Mouse (Mus musculus): ENCODE data around the gene Rhox4b. TPM values are rescaled to one million over a fixed set of nuclear protein-coding genes. Genes with fewer than 3 reads are reported as not detected.
"Not testable (repeated sequence)": the region's sequence is repeated elsewhere in the genome, so short reads cannot be mapped to it uniquely, and the experiment has no call there.

Rhox4b gene
- not detected in 2 replicates for polyA plus RNA-seq (2015; fragmentation: Nextera tagmentation; extraction: Ambion mirVana)

GRCm38 (mm10) chrX:37432194-37432593 lies at the start of gene Rhox4b:
Rhox4b (plus strand) TSS chrX:37432494.
- not testable (repeated sequence) for H3K4me3 ChIP-seq (ENCODE audit: low read depth, low read length); H3K9ac ChIP-seq (replicated peaks; ENCODE audit: low read depth); DNase-seq (ENCODE audit: low spot score); ATAC-seq; H3K4me1 ChIP-seq (ENCODE audit: insufficient read depth, low read depth, low read length); H3K27me3 ChIP-seq (replicated peaks; ENCODE audit: insufficient read depth, low read length); H3K9me3 ChIP-seq (ENCODE audit: low read length); H3K36me3 ChIP-seq (ENCODE audit: insufficient read depth, low read length); H3K4me2 ChIP-seq (replicated peaks; ENCODE audit: low read depth, low read length); H3K27ac ChIP-seq (ENCODE audit: low read length)
- WGBS = 77% methylated on average over 14 of the region's 15 CpGs

- H3K27me3 ChIP-seq (replicated peaks; ENCODE audit: insufficient read depth, low read length); H3K4me3 ChIP-seq (ENCODE audit: low read depth, low read length); H3K4me1 ChIP-seq (ENCODE audit: insufficient read depth, low read depth, low read length); H3K9ac ChIP-seq (replicated peaks; ENCODE audit: low read depth); H3K9me3 ChIP-seq (ENCODE audit: low read length); H3K4me2 ChIP-seq (replicated peaks; ENCODE audit: low read depth, low read length); H3K27ac ChIP-seq (ENCODE audit: low read length); DNase-seq (ENCODE audit: low spot score); ATAC-seq; H3K36me3 ChIP-seq (ENCODE audit: insufficient read depth, low read length): not testable (repeated sequence)
- WGBS = 97% methylated on average over 6 of the region's 16 CpGs
These were observed 41.7 kb upstream of the Rhox4b start, which contains the start of gene Rhox4a2 for GRCm38 (mm10) chrX:37390548-37390947. Rhox4a2 (plus strand) TSS chrX:37390848.

GRCm38 (mm10) chrX:37411767-37412166 lies 20.5 kb upstream of the Rhox4b start, which contains the start of gene Rhox2b:
Rhox2b (plus strand) TSS chrX:37412067.
- WGBS = no CpG with 5 or more reads among the region's 9 CpGs
- H3K4me2 ChIP-seq (replicated peaks; ENCODE audit: low read depth, low read length); H3K27ac ChIP-seq (ENCODE audit: low read length); H3K9ac ChIP-seq (replicated peaks; ENCODE audit: low read depth); H3K4me1 ChIP-seq (ENCODE audit: insufficient read depth, low read depth, low read length); H3K9me3 ChIP-seq (ENCODE audit: low read length); H3K36me3 ChIP-seq (ENCODE audit: insufficient read depth, low read length); ATAC-seq; H3K4me3 ChIP-seq (ENCODE audit: low read depth, low read length); H3K27me3 ChIP-seq (replicated peaks; ENCODE audit: insufficient read depth, low read length); DNase-seq (ENCODE audit: low spot score): not testable (repeated sequence)

GRCm38 (mm10) chrX:37453380-37453779 lies 21.1 kb downstream of the Rhox4b start, which contains the start of gene Rhox2c:
Rhox2c (plus strand) TSS chrX:37453680.
- H3K4me2 ChIP-seq (replicated peaks; ENCODE audit: low read depth, low read length); H3K4me3 ChIP-seq (ENCODE audit: low read depth, low read length); H3K27me3 ChIP-seq (replicated peaks; ENCODE audit: insufficient read depth, low read length); H3K4me1 ChIP-seq (ENCODE audit: insufficient read depth, low read depth, low read length); H3K27ac ChIP-seq (ENCODE audit: low read length); H3K9me3 ChIP-seq (ENCODE audit: low read length); H3K36me3 ChIP-seq (ENCODE audit: insufficient read depth, low read length); H3K9ac ChIP-seq (replicated peaks; ENCODE audit: low read depth); DNase-seq (ENCODE audit: low spot score); ATAC-seq: not testable (repeated sequence)
- 100% methylated on average over 4 of the region's 10 CpGs for whole genome bisulfite sequencing

- not testable (repeated sequence) for H3K4me1 ChIP-seq (ENCODE audit: insufficient read depth, low read depth, low read length); H3K9ac ChIP-seq (replicated peaks; ENCODE audit: low read depth); ATAC-seq; DNase-seq (ENCODE audit: low spot score); H3K9me3 ChIP-seq (ENCODE audit: low read length); H3K4me3 ChIP-seq (ENCODE audit: low read depth, low read length); H3K36me3 ChIP-seq (ENCODE audit: insufficient read depth, low read length); H3K4me2 ChIP-seq (replicated peaks; ENCODE audit: low read depth, low read length); H3K27ac ChIP-seq (ENCODE audit: low read length); H3K27me3 ChIP-seq (replicated peaks; ENCODE audit: insufficient read depth, low read length)
- WGBS = 88% methylated on average over 3 of the region's 4 CpGs
These were observed 26.0 kb downstream of the Rhox4b start, which contains the start of gene Rhox3c for GRCm38 (mm10) chrX:37458285-37458684. Rhox3c (plus strand) TSS chrX:37458585.

GRCm38 (mm10) chrX:37480037-37480436 lies 47.7 kb downstream of the Rhox4b start, which contains the start of gene Rhox4c:
Rhox4c (plus strand) TSS chrX:37480337.
- not testable (repeated sequence) for H3K27ac ChIP-seq (ENCODE audit: low read length); H3K27me3 ChIP-seq (replicated peaks; ENCODE audit: insufficient read depth, low read length); H3K4me2 ChIP-seq (replicated peaks; ENCODE audit: low read depth, low read length); ATAC-seq; DNase-seq (ENCODE audit: low spot score); H3K9me3 ChIP-seq (ENCODE audit: low read length); H3K4me3 ChIP-seq (ENCODE audit: low read depth, low read length); H3K4me1 ChIP-seq (ENCODE audit: insufficient read depth, low read depth, low read length); H3K9ac ChIP-seq (replicated peaks; ENCODE audit: low read depth); H3K36me3 ChIP-seq (ENCODE audit: insufficient read depth, low read length)
- 91% methylated on average over 14 of the region's 14 CpGs for WGBS

Other genes starting within 250 kb of the Rhox4b start
- gene Ndufa1, start 241.3 kb upstream of the Rhox4b start, polyA plus RNA-seq (2015; fragmentation: Nextera tagmentation; extraction: Ambion mirVana) = 456 and 541 TPM in 2 replicates
- gene Rnf113a1, start 241.2 kb upstream of the Rhox4b start, polyA plus RNA-seq (2015; fragmentation: Nextera tagmentation; extraction: Ambion mirVana) = 5.3 and 6.1 TPM in 2 replicates
- gene Gm9, start 221.5 kb upstream of the Rhox4b start, polyA plus RNA-seq (2015; fragmentation: Nextera tagmentation; extraction: Ambion mirVana) = not detected in 2 replicates
- gene Rhox1, start 210.2 kb upstream of the Rhox4b start, polyA plus RNA-seq (2015; fragmentation: Nextera tagmentation; extraction: Ambion mirVana) = not detected in 2 replicates
- not detected in 2 replicates for gene Rhox2a, start 187.5 kb upstream of the Rhox4b start, polyA plus RNA-seq (2015; fragmentation: Nextera tagmentation; extraction: Ambion mirVana)
- not detected in 2 replicates for gene Rhox3a, start 182.6 kb upstream of the Rhox4b start, polyA plus RNA-seq (2015; fragmentation: Nextera tagmentation; extraction: Ambion mirVana)
- not detected in 2 replicates for gene Rhox4a, start 167.2 kb upstream of the Rhox4b start, polyA plus RNA-seq (2015; fragmentation: Nextera tagmentation; extraction: Ambion mirVana)
- gene Rhox3a2, start 52.5 kb upstream of the Rhox4b start, polyA plus RNA-seq (2015; fragmentation: Nextera tagmentation; extraction: Ambion mirVana) = not detected in 2 replicates
- gene Rhox4a2, start 41.6 kb upstream of the Rhox4b start, polyA plus RNA-seq (2015; fragmentation: Nextera tagmentation; extraction: Ambion mirVana) = not detected in 2 replicates
- gene Rhox2b, start 20.4 kb upstream of the Rhox4b start, polyA plus RNA-seq (2015; fragmentation: Nextera tagmentation; extraction: Ambion mirVana) = not detected in 2 replicates
- gene Rhox2c, start 21.2 kb downstream of the Rhox4b start, polyA plus RNA-seq (2015; fragmentation: Nextera tagmentation; extraction: Ambion mirVana) = not detected in 2 replicates
- not detected in 2 replicates for gene Rhox3c, start 26.1 kb downstream of the Rhox4b start, polyA plus RNA-seq (2015; fragmentation: Nextera tagmentation; extraction: Ambion mirVana)
- not detected in 2 replicates for gene Rhox4c, start 47.8 kb downstream of the Rhox4b start, polyA plus RNA-seq (2015; fragmentation: Nextera tagmentation; extraction: Ambion mirVana)
- not detected in 2 replicates for gene Rhox2d, start 60.9 kb downstream of the Rhox4b start, polyA plus RNA-seq (2015; fragmentation: Nextera tagmentation; extraction: Ambion mirVana)
- gene Rhox4d, start 81.9 kb downstream of the Rhox4b start, polyA plus RNA-seq (2015; fragmentation: Nextera tagmentation; extraction: Ambion mirVana) = not detected in 2 replicates
- gene Rhox2e, start 98.0 kb downstream of the Rhox4b start, polyA plus RNA-seq (2015; fragmentation: Nextera tagmentation; extraction: Ambion mirVana) = not detected in 2 replicates
- gene Rhox3e, start 109.5 kb downstream of the Rhox4b start, polyA plus RNA-seq (2015; fragmentation: Nextera tagmentation; extraction: Ambion mirVana) = not detected in 2 replicates
- not detected in 2 replicates for gene Rhox4e, start 124.9 kb downstream of the Rhox4b start, polyA plus RNA-seq (2015; fragmentation: Nextera tagmentation; extraction: Ambion mirVana)
- gene Rhox2f, start 138.9 kb downstream of the Rhox4b start, polyA plus RNA-seq (2015; fragmentation: Nextera tagmentation; extraction: Ambion mirVana) = not detected in 2 replicates
- not detected in 2 replicates for gene Rhox3f, start 148.5 kb downstream of the Rhox4b start, polyA plus RNA-seq (2015; fragmentation: Nextera tagmentation; extraction: Ambion mirVana)
- gene Rhox4f, start 175.2 kb downstream of the Rhox4b start, polyA plus RNA-seq (2015; fragmentation: Nextera tagmentation; extraction: Ambion mirVana) = not detected in 2 replicates
- not detected in 2 replicates for gene Rhox3g, start 196.1 kb downstream of the Rhox4b start, polyA plus RNA-seq (2015; fragmentation: Nextera tagmentation; extraction: Ambion mirVana)
- gene Rhox2g, start 211.0 kb downstream of the Rhox4b start, polyA plus RNA-seq (2015; fragmentation: Nextera tagmentation; extraction: Ambion mirVana) = not detected in 2 replicates
- not detected in 2 replicates for gene Rhox4g, start 218.8 kb downstream of the Rhox4b start, polyA plus RNA-seq (2015; fragmentation: Nextera tagmentation; extraction: Ambion mirVana)
- gene Rhox3h, start 236.3 kb downstream of the Rhox4b start, polyA plus RNA-seq (2015; fragmentation: Nextera tagmentation; extraction: Ambion mirVana) = not detected in 2 replicates
- gene Rhox2h, start 240.8 kb downstream of the Rhox4b start, polyA plus RNA-seq (2015; fragmentation: Nextera tagmentation; extraction: Ambion mirVana) = not detected in 2 replicates

All from lung, postnatal 0 days (tissue).